Mouse (Mus musculus) testis, postnatal 14 days (tissue): Measurements from ENCODE around the gene Agap3.

ENCODE experiments used
- DNase-seq: peaks from one replicate; pipeline ENCODE4 v3.0.0; 2021; ENCODE audit warnings: low spot score

Agap3 gene

DNA sequence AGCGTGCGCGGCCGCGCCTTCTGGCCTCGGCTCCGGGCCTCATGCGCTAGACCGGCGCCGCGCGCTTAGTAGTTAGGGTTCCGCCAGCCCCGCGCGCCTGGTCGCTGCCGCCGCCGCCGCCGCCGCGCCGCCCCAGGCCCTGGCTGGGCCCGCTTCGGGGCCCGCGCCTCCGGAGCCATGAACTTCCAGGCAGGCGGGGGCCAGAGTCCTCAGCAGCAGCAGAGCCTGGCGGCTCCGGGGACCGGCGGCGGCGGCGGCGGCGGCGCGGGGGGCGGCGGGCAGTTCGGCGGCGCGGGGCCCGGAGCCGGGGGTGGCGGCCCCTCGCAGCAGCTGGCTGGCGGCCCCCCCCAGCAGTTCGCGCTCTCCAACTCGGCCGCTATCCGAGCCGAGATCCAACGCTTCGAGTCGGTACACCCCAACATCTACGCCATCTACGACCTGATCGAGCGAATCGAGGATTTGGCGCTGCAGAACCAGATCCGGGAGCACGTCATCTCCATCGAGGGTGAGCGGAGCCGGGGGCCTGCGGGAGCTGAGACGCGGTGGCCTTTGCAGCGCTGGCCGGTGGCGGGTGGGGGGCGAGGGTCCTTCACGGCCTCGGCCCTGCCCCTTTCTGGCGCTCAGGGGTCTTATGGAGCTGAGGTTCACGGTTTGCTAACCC is at the start of gene Agap3:
TSS of gene Agap3 (plus strand) at position 148 of the 661 bp plus-strand sequence.
- DNase-seq = no peak

GRCm38 (mm10) chr5:24404594-24405360 is 47.2 kb upstream of the Agap3 start:
- no peak for DNase-seq

DNA sequence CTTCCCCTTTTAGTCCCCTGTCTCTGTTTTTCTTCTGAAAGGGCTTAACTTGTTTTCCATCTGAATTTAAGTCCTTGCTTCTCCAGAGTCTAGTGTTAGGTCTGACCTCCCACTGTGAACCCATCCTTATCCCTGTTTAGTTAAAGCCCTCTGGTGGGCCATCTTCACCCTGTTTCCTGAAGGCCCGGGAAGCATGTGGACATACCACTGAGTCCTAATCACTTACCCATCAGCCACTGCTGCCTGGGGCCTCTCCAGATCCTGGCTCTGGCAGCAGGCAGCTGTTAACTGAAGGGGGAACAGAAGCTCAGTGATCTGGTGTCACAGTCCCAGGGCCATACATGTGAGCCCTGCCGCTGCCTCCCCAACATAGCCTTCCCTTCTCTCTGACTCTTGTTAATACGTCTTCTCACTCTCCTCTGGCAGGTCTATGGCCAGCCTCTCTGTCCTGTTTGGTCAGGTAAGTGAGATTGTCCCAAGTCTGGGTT is 46.5 kb upstream of the Agap3 start:
- no peak for DNase-seq

- no peak for DNase-seq
These were observed 43.3 kb upstream of the Agap3 start for GRCm38 (mm10) chr5:24408651-24409050.

GRCm38 (mm10) chr5:24409466-24409865 is 42.5 kb upstream of the Agap3 start:
- DNase-seq = no peak

GRCm38 (mm10) chr5:24412063-24412462 is 39.9 kb upstream of the Agap3 start:
- DNase-seq = no peak

DNA sequence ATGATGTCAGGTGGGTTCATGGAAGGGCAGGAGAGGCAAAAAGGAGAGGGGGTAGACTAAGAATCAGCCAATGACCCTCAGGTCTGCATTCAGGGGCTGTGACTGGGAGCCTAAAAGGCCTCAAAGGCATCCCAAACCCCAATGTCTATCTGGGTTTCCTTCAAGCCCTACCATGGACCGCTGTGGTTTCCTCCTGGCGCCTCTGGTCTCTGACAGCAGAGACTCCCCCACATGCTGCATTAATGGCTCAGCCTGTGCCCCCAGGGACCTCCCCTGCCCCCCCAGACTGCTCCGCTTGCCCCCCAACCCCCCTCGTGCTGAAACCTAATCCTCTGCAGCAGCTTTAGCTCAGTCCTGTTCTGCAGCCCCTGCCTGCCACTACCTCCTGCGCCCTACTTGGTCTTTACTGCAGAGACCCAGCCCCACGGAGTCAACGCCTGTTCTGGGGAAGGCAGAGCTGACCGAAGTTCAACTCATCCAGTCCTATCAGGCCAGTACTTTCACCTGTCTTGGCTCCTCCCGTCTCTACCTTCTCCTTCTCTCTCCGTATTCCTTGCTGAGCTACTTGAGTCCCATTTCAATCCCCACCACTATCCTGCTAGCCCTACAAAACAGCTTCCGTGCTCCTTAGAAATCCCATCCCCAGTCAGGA is 38.8 kb upstream of the Agap3 start, which contains the start of gene Asic3:
TSS of gene Asic3 (plus strand) at position 351 of the 652 bp plus-strand sequence.
- no peak for DNase-seq

DNA sequence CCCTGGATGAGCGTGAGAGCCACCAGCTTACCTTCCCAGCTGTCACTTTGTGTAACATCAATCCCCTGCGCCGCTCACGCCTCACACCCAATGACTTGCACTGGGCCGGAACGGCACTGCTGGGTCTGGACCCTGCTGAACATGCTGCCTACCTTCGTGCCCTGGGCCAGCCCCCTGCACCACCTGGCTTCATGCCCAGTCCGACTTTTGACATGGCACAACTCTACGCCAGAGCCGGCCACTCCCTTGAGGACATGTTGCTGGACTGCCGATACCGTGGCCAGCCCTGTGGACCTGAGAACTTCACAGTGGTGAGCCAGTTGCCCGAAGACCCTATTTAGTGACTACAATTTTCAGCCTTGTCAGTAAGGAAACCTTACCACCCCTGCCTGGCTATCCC is 38.0 kb upstream of the Agap3 start:
- DNase-seq = no peak

DNA sequence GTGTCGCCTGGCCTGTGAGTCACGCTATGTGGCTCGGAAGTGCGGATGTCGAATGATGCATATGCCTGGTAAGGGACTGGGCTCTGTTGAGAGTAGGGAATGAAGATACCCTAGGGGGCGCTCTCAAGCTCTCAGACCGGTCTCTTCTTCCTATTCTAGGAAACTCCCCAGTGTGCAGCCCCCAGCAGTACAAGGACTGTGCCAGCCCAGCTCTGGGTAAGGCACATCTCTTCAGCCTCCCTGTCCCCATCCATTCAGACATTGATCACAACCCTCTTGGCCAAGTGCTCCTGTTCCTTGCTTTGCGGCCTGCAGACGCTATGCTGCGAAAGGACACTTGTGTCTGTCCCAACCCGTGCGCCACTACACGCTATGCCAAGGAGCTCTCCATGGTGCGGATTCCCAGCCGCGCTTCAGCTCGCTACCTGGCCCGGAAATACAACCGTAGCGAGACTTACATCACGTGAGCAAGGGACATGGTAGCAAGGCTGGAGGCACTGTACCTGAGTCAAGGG is 35.7 kb upstream of the Agap3 start:
- peak; percentile 62 for DNase-seq

DNA sequence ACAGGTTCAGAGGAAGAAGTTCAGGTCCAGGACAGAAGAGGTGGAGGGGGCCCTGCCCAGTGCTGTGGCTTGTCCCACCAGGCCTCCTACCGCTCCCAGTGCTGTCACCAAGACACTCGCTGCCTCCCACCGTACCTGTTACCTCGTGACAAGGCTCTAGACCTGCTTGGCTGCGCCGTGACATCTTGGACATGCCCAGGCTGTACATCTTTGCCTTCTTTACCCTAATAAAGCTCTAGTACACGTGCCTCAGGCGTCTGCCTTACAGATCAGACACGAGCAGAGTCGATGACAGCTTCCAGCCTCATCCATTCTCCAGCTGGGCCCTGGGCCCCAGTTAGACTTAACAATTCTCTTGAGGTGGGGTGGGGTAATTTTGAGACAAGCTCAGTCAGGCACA is 34.4 kb upstream of the Agap3 start:
- DNase-seq = no peak

- no peak for DNase-seq
These were observed 31.6 kb upstream of the Agap3 start for GRCm38 (mm10) chr5:24420381-24420780.

GRCm38 (mm10) chr5:24423129-24424003 is 28.6 kb upstream of the Agap3 start, which contains the start of the genes Cdk5 and Slc4a2:
Gene Cdk5 (minus strand): TSS chr5:24423530.
Gene Slc4a2 (plus strand): TSS chr5:24423837.
- DNase-seq = peak; percentile 99

DNA sequence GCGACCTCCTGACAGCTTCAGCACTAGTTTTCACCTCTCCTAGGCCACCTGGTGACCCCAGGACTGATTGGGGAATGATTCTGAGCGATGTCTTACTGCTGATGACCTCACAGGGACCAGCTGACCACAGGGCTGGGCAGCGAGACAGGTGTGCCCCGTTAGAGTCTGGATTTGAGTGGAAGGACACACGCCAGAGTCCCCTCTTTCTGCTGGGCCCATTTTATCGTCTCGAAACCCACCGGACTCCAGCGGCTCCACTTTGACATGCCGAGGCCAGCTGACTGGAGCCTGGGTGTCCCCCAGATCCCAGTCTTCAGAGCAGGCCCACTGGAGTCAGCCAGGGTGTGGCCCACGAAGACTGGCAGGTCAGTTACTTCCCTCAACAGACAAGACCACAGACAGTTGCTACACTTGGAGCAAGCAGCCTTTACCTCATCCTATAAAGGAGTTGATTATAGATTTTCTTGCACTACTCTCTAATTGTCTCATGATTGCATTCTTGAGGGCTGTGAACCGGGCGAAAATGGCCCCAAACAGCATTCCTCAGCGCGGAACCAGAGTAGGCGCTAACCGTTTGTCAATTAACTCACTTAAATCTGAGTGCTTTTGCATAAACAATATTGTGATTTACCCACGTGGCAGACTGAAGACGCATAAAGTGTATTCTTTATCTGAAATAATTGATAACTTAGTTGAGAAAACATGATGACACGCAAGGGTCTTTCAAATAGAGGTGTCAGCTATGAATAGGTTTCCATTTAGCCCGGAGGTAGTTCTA is 27.8 kb upstream of the Agap3 start:
- peak; percentile 60 for DNase-seq

DNA sequence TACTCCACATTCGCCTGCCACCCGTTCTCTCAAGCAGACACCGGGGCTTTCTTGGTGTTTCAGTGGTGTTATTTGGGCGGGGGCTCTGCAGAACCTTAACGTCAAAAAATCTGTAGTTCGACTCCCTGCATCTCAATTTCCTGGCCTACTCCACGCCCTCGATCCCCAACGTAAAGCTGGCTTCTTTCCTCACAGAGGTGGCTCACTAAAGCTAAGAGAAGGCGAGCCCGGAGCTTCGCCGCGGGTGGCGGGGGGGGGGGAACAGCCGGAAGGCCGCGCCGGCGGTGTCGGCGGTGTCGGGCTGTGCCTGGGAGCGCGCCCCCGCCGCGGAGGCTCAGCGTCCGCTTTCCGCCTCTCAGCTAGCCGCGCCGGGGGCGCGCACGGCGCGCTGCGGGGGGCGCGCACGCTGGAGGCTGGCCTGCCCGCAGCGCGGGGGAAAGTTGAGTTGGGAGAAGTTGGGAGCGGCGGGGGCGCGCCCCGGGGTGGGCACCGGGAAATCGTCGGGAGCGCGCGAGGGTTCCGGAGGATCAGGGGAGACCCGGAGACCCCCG is 27.0 kb upstream of the Agap3 start:
- peak; percentile 87 for DNase-seq

GRCm38 (mm10) chr5:24425421-24426036 is 26.4 kb upstream of the Agap3 start:
- DNase-seq = peak; percentile 72

DNA sequence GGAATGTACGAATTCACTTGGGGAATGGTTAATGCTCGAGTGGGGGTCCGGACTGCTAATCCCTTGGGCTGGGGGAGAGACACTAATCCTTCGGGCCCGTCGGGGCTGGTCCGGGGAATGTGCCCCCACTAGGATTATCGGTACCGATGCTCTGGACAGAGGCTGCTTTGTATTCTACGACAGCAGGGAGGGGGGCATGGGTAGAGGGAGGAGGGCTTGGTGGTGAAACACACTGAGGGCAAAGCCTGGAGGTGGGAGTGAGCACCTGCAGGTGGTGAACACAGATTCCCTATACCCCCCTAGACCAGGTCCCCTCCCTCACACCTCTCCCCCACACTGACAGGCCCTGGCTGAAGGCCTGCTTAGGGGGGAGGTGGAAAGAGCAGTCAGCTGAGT is 25.9 kb upstream of the Agap3 start:
- peak; percentile 64 for DNase-seq

DNA sequence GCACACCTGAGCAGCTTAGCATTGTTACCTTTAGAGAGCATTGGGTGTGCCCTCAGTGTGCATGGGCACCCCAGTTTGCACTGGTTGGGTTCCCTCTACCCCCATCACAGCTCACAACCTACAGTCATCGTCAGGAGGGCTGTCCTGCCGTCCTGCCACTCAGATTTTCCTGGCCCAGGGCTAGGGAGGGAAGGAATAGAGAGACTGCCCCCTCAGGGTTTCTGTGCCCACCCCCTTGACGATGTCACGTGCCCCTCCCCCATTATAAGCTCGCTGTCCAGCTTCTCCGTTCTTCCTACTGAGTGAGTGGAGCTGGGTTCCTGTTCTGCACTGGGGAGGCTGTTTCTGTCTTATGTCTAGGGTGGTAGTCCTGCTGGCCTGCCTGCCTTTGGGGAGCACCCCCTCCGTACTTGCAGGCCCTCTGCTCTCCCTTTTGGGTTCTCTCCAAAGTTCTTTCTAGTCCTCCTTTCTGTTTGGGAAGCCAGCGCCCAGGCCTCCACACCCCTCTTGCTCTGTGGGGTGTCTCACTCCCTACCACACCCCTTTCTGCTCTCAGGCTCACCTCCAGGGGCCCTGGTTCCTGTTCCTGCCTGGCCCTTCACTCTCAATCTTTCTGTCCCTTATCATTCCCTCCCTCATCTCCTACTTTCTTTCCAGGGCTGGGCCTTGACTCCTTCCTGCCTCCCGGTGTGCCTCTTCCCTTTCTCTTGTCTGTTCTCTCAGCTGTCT is 25.3 kb upstream of the Agap3 start:
- no peak for DNase-seq

DNA sequence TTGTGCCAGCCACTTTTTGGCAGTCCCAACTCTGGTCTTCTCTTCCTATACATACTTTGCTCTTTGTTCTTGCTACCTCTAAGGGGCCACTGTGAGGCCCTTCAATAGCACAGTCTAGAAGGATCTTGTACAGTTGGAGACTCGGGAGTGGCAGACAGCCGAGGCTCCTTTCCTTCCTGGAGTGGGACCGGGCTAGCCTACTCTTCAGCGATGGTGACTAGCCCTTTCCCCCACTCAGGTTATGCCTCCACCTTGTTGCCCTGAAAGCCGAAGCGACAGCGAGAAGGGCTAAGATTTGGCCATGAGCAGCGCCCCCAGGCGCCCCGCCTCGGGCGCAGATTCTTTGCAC is 24.7 kb upstream of the Agap3 start:
- no peak for DNase-seq

GRCm38 (mm10) chr5:24427981-24428402 is 24.0 kb upstream of the Agap3 start:
- DNase-seq = no peak
